Mouse (Mus musculus) CD4-positive naive resting alpha-beta T cell, adult 76 days (primary cell): ENCODE results near the gene Slc39a10. TPM values are rescaled to one million over a fixed set of nuclear protein-coding genes. Genes with fewer than 3 reads are reported as not detected.

Experiments used
- total RNA-seq: library from RNA; stranded (reverse); gene quantifications from one replicate; pipeline ENCODE4 v1.2.4, GENCODE M21; 2023

Gene Slc39a10
- total RNA-seq: 11.1 TPM

GRCm38 (mm10) chr1:46892752-46893151, at the start of gene Slc39a10:
TSS of gene Slc39a10 (minus strand) at chr1:46892852.

